Mouse (Mus musculus): ENCODE measurements around the gene Hk1. TPM values are rescaled to one million over a fixed set of nuclear protein-coding genes. Genes with fewer than 3 reads are reported as not detected.

Hk1 gene
- total and polyA plus RNA-seq, 3 experiments: 192 to 740 (median 441) TPM

DNA sequence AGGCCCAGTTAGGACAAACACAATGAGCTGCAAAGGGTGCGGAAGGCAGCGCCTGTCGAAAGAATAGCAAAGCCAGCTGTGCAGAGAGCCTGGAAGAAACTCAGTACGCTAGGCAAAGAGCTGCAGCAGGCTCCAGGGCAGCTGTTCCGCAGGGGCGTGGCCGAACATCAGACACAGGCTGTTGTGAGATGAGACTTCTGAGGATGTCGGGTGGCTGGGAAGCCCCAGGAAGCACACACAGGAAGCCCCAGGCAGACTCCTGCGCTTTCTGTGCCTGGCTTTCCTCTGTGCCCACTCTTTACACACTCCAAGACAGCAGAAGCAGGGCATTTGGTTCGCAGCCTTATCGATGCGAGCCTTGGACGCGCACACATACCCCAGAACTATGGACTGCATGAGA is 25.2 kb upstream of the Hk1 start:
- Histone ChIP-seq H3K36me3 (ENCODE audit: control insufficient read depth in 1 of 2, insufficient read depth in 2 of 2, low read length in 2 of 2) (no peaks in the 10 kb centered on the region), H3K27me3 (ENCODE audit: control insufficient read depth in 1 of 2, insufficient read depth in 2 of 2, low read length in 2 of 2) (no peaks in the 10 kb centered on the region), H3K9me3 (replicated peaks; ENCODE audit: insufficient read depth, low read length) (no peaks in the 10 kb centered on the region), H3K79me2 (ENCODE audit: control insufficient read depth, insufficient read depth, low read length, poor library complexity) (no peaks in the 10 kb centered on the region), H3K9ac (ENCODE audit: control insufficient read depth, low read depth, low read length, poor library complexity, severe bottlenecking) (no peak overlapping the region), H3K4me1 (ENCODE audit: control insufficient read depth in 1 of 2, insufficient read depth in 2 of 2, low read length in 2 of 2) (no peaks in the 10 kb centered on the region), H3K4me3 (ENCODE audit: control insufficient read depth in 1 of 2, insufficient read depth in 1 of 2, low read depth in 2 of 2, low read length in 2 of 2) (no peak overlapping the region), H3K27ac (ENCODE audit: control insufficient read depth, low read depth, low read length) (no peak overlapping the region)
- no peak for DNase-seq (ENCODE audit: low read depth, low spot score)
- TF ChIP-seq JUND (IDR thresholded peaks at IDR 0.05; ENCODE audit: low read depth, low read length) (no peak), USF2 (IDR thresholded peaks at IDR 0.05; ENCODE audit: borderline replicate concordance in 1 of 2, insufficient read depth in 1 of 2, low read depth in 1 of 2, low read length in 2 of 2) (no peak), GABPA (IDR thresholded peaks at IDR 0.05; ENCODE audit: low read depth, low read length) (no peak), MYB (IDR thresholded peaks at IDR 0.05; ENCODE audit: low read depth, low read length) (no peak), POLR2AphosphoS5 (IDR thresholded peaks at IDR 0.05; ENCODE audit: borderline replicate concordance, low read depth, low read length) (no peak), BHLHE40 (IDR thresholded peaks at IDR 0.05; ENCODE audit: borderline replicate concordance, low read depth, low read length) (no peak), CTCF (IDR thresholded peaks at IDR 0.05 in 2 of 3, conservative IDR thresholded peaks at IDR 0.05 in 1 of 3; ENCODE audit: control insufficient read depth in 1 of 3, insufficient read depth in 1 of 3, low read depth in 2 of 3, low read length in 3 of 3, poor library complexity in 1 of 3, severe bottlenecking in 1 of 3) (no peak)

GRCm38 (mm10) chr10:62401641-62402111 is 22.0 kb upstream of the Hk1 start:
- no peak for TF ChIP-seq POLR2AphosphoS5 (IDR thresholded peaks at IDR 0.05; ENCODE audit: borderline replicate concordance, low read depth, low read length)
- no peak for TF ChIP-seq MXI1 (IDR thresholded peaks at IDR 0.05; ENCODE audit: low read depth, low read length)
- Histone ChIP-seq H3K4me1 (ENCODE audit: control insufficient read depth in 1 of 2, insufficient read depth in 2 of 2, low read length in 2 of 2) (no peaks in the 10 kb centered on the region), H3K9me3 (replicated peaks; ENCODE audit: insufficient read depth, low read length) (no peaks in the 10 kb centered on the region), H3K9ac (ENCODE audit: control insufficient read depth, low read depth, low read length, poor library complexity, severe bottlenecking) (no peak overlapping the region), H3K36me3 (ENCODE audit: control insufficient read depth in 1 of 2, insufficient read depth in 2 of 2, low read length in 2 of 2) (no peaks in the 10 kb centered on the region), H3K79me2 (ENCODE audit: control insufficient read depth, insufficient read depth, low read length, poor library complexity) (no peaks in the 10 kb centered on the region), H3K27ac (ENCODE audit: control insufficient read depth, low read depth, low read length) (no peak overlapping the region), H3K27me3 (ENCODE audit: control insufficient read depth in 1 of 2, insufficient read depth in 2 of 2, low read length in 2 of 2) (no peaks in the 10 kb centered on the region), H3K4me3 (ENCODE audit: control insufficient read depth in 1 of 2, insufficient read depth in 1 of 2, low read depth in 2 of 2, low read length in 2 of 2) (no peak overlapping the region)
- no peak for DNase-seq (ENCODE audit: low read depth, low spot score)

GRCm38 (mm10) chr10:62383011-62383410 is 3.3 kb upstream of the Hk1 start:
- Histone ChIP-seq H3K4me1 (ENCODE audit: control insufficient read depth in 1 of 2, insufficient read depth in 2 of 2, low read length in 2 of 2) (no peaks in the 10 kb centered on the region; a peak in 1 of 4 replicates), H3K9ac (ENCODE audit: control insufficient read depth, low read depth, low read length, poor library complexity, severe bottlenecking) (no peak overlapping the region), H3K4me3 (ENCODE audit: control insufficient read depth in 1 of 2, insufficient read depth in 1 of 2, low read depth in 2 of 2, low read length in 2 of 2) (no peak overlapping the region), H3K27ac (ENCODE audit: control insufficient read depth, low read depth, low read length) (no peak overlapping the region), H3K36me3 (ENCODE audit: control insufficient read depth in 1 of 2, insufficient read depth in 2 of 2, low read length in 2 of 2) (no peaks in the 10 kb centered on the region), H3K79me2 (ENCODE audit: control insufficient read depth, insufficient read depth, low read length, poor library complexity) (no peaks in the 10 kb centered on the region), H3K27me3 (ENCODE audit: control insufficient read depth in 1 of 2, insufficient read depth in 2 of 2, low read length in 2 of 2) (no peaks in the 10 kb centered on the region), H3K9me3 (replicated peaks; ENCODE audit: insufficient read depth, low read length) (no peaks in the 10 kb centered on the region)
- DNase-seq (ENCODE audit: low read depth, low spot score): peak; percentile 41
- TF ChIP-seq TAL1 (IDR thresholded peaks at IDR 0.05; ENCODE audit: low read length) (no peak), ZKSCAN1 (IDR thresholded peaks at IDR 0.05; ENCODE audit: low read depth, low read length) (no peak), MXI1 (IDR thresholded peaks at IDR 0.05; ENCODE audit: low read depth, low read length) (no peak), SMC3 (IDR thresholded peaks at IDR 0.05; ENCODE audit: low read depth, low read length) (peak; percentile 65), RAD21 (IDR thresholded peaks at IDR 0.05; ENCODE audit: low read depth, low read length) (peak; percentile 72), E2F4 (IDR thresholded peaks at IDR 0.05; ENCODE audit: borderline replicate concordance, low read depth, low read length) (no peak), NRF1 (IDR thresholded peaks at IDR 0.05; ENCODE audit: insufficient read depth, low read depth, low read length, poor library complexity, severe bottlenecking) (no peak), CTCF (IDR thresholded peaks at IDR 0.05 in 2 of 3, conservative IDR thresholded peaks at IDR 0.05 in 1 of 3; ENCODE audit: control insufficient read depth in 1 of 3, insufficient read depth in 1 of 3, low read depth in 2 of 3, low read length in 3 of 3, poor library complexity in 1 of 3, severe bottlenecking in 1 of 3) (peak; percentile 20 to 66 (median 33); a peak in 5 of 6 replicates), ZC3H11A (IDR thresholded peaks at IDR 0.05; ENCODE audit: low read depth, low read length) (peak; percentile 67; the same call in 1 of the 2 replicates)
